Mouse (Mus musculus) CH12.LX (cell line): ENCODE measurements around the gene 1700088E04Rik. TPM values are rescaled to one million over a fixed set of nuclear protein-coding genes. Genes with fewer than 3 reads are reported as not detected.

Experiments
- DNase-seq: peaks from one replicate; pipeline ENCODE4 v3.0.0-alpha.2; 2013; ENCODE audit errors: extremely low read depth
- H3K27ac ChIP-seq: 2 replicates; pipeline ENCODE4 v1.5.1; 2012; ENCODE audit warnings: low read depth, mild to moderate bottlenecking, control low read depth, moderate library complexity; ENCODE audit not compliant: insufficient read depth
- H3K27me3 ChIP-seq: replicated peaks from 2 replicates; pipeline ENCODE3; 2012; ENCODE audit warnings: inconsistent platforms
- H3K36me3 ChIP-seq, 2 experiments: replicated peaks in 1 of 2; 2 replicates each; pipeline versions ENCODE3 to v1.6.1; 2012; ENCODE audit warnings: inconsistent platforms in 1 of 2, low read length in 1 of 2, mild to moderate bottlenecking in 1 of 2, mixed read lengths in 1 of 2, moderate library complexity in 1 of 2; ENCODE audit not compliant: control insufficient read depth in 1 of 2, insufficient read depth in 1 of 2
- H3K4me1 ChIP-seq, 2 experiments: 2 replicates each; pipeline ENCODE4 v1.6.1; 2012; ENCODE audit warnings: inconsistent platforms in 1 of 2, moderate library complexity in 1 of 2; ENCODE audit not compliant: insufficient read depth in 2 of 2, control insufficient read depth in 1 of 2
- H3K4me2 ChIP-seq: 2 replicates; pipeline ENCODE4 v1.6.1; 2012; ENCODE audit warnings: low read depth, mild to moderate bottlenecking, control low read depth; ENCODE audit not compliant: poor library complexity, insufficient read depth, severe bottlenecking
- H3K4me3 ChIP-seq, 3 experiments: fragments of 150-350 bp in 1 of 3; sonication (generic) in 1 of 3; replicated peaks in 1 of 3; 2 replicates each; pipeline versions ENCODE3 to v1.5.1; 2011 to 2012; ENCODE audit warnings: low read depth in 2 of 3, low read length in 2 of 3, mild to moderate bottlenecking in 2 of 3, moderate library complexity in 2 of 3, control low read depth in 1 of 3, improper control_type of control experiment in 1 of 3, inconsistent platforms in 1 of 3, mixed read lengths in 1 of 3; ENCODE audit not compliant: poor library complexity in 1 of 3
- H3K79me2 ChIP-seq: replicated peaks from 2 replicates; pipeline ENCODE4 v1.6.1; 2012; ENCODE audit warnings: mild to moderate bottlenecking, moderate library complexity; ENCODE audit not compliant: control insufficient read depth, poor library complexity, insufficient read depth, severe bottlenecking; ENCODE audit errors: extremely low read depth
- H3K9ac ChIP-seq: 2 replicates; pipeline ENCODE4 v1.6.1; 2012; ENCODE audit warnings: low read depth, mild to moderate bottlenecking, control low read depth, moderate library complexity; ENCODE audit not compliant: insufficient read depth
- H3K9me3 ChIP-seq: replicated peaks from 2 replicates; pipeline ENCODE3; 2012; ENCODE audit warnings: low read length, inconsistent platforms, mixed read lengths
- CHD1 ChIP-seq: IDR thresholded peaks from 2 replicates; pipeline ENCODE4 v1.6.1; 2012; ENCODE audit warnings: low read depth, low read length, improper control_type of control experiment, inconsistent platforms
- CTCF ChIP-seq, 2 experiments: IDR thresholded peaks in 1 of 2; conservative IDR thresholded peaks in 1 of 2; 2 replicates each; pipeline ENCODE4 v1.5.1; 2011 to 2012; ENCODE audit warnings: low read depth in 2 of 2, low read length in 2 of 2, improper control_type of control experiment in 1 of 2, inconsistent platforms in 1 of 2, mild to moderate bottlenecking in 1 of 2, moderate library complexity in 1 of 2
- E2F4 ChIP-seq: IDR thresholded peaks from 2 replicates; pipeline ENCODE4 v1.6.1; 2011; ENCODE audit warnings: low read depth, low read length, improper control_type of control experiment; ENCODE audit not compliant: insufficient replicate concordance
- ELF1 ChIP-seq: IDR thresholded peaks from 2 replicates; pipeline ENCODE4 v1.6.1; 2014; ENCODE audit warnings: low read depth, mild to moderate bottlenecking, inconsistent platforms, low read length, improper control_type of control experiment
- ETS1 ChIP-seq: conservative IDR thresholded peaks from 2 replicates; pipeline ENCODE4 v1.6.1; 2012; ENCODE audit warnings: low read depth, mild to moderate bottlenecking, inconsistent platforms, low read length, improper control_type of control experiment, moderate library complexity
- GABPA ChIP-seq: IDR thresholded peaks from 2 replicates; pipeline ENCODE4 v1.6.1; 2012; ENCODE audit warnings: low read depth, low read length, improper control_type of control experiment, inconsistent platforms; ENCODE audit not compliant: insufficient replicate concordance
- IRF4 ChIP-seq: IDR thresholded peaks from 2 replicates; pipeline ENCODE4 v1.6.1; 2014; ENCODE audit warnings: low read depth, mild to moderate bottlenecking, inconsistent platforms, low read length, improper control_type of control experiment
- JUN ChIP-seq: IDR thresholded peaks from 2 replicates; pipeline ENCODE4 v1.6.1; 2011; ENCODE audit warnings: low read depth, mild to moderate bottlenecking, low read length, improper control_type of control experiment, moderate library complexity; ENCODE audit not compliant: insufficient read depth
- JUND ChIP-seq: conservative IDR thresholded peaks from 2 replicates; pipeline ENCODE4 v1.6.1; 2011; ENCODE audit warnings: low read depth, low read length, improper control_type of control experiment
- KAT2A ChIP-seq: IDR thresholded peaks from 2 replicates; pipeline ENCODE4 v1.6.1; 2012; ENCODE audit warnings: low read length, improper control_type of control experiment, inconsistent platforms; ENCODE audit not compliant: insufficient replicate concordance
- MAFK ChIP-seq: IDR thresholded peaks from 2 replicates; pipeline ENCODE4 v1.6.1; 2011; ENCODE audit warnings: low read length, improper control_type of control experiment; ENCODE audit not compliant: insufficient replicate concordance
- POLR2AphosphoS2 ChIP-seq: IDR thresholded peaks from 2 replicates; pipeline ENCODE4 v1.6.1; 2011; ENCODE audit warnings: low read depth, low read length, improper control_type of control experiment
- RAD21 ChIP-seq: IDR thresholded peaks from 2 replicates; pipeline ENCODE4 v1.6.1; 2011; ENCODE audit warnings: low read depth, mild to moderate bottlenecking, low read length, improper control_type of control experiment, moderate library complexity
- SIN3A ChIP-seq: IDR thresholded peaks from 2 replicates; pipeline ENCODE4 v1.6.1; 2012; ENCODE audit warnings: low read length, improper control_type of control experiment, inconsistent platforms
- SMC3 ChIP-seq: IDR thresholded peaks from 2 replicates; pipeline ENCODE4 v1.6.1; 2011; ENCODE audit warnings: low read depth, low read length, improper control_type of control experiment
- TBP ChIP-seq: conservative IDR thresholded peaks from 2 replicates; pipeline ENCODE4 v1.6.1; 2011; ENCODE audit warnings: low read depth, low read length, improper control_type of control experiment
- ZMIZ1 ChIP-seq: IDR thresholded peaks from 2 replicates; pipeline ENCODE4 v1.6.1; 2012; ENCODE audit warnings: low read depth, mild to moderate bottlenecking, inconsistent platforms, low read length, improper control_type of control experiment
- dilution Hi-C: fragments of 300-500 bp; cut with MboI; formaldehyde crosslinking; loops from 2 replicates; pipeline ENCODE4 v1.14.3; 2020; ENCODE audit warnings: low sequenced_read_pairs; ENCODE audit not compliant: extremely low pct_unique_long_range_greater_than_20kb, extremely low pct_ligation_motif_present
- in situ Hi-C: fragments of 300-500 bp; cut with MboI; formaldehyde crosslinking; loops from 3 replicates; pipeline ENCODE4 v1.14.3; 2019; ENCODE audit warnings: low sequenced_read_pairs, low pct_ligation_motif_present, low pct_unique_long_range_greater_than_20kb, mixed read lengths
- polyA plus RNA-seq: library from polyadenylated mRNA; unstranded; fragments of >175 nt; gene quantifications from 2 replicates; pipeline ENCODE4 v1.2.1, GENCODE M21; 2012; ENCODE audit warnings: low read depth; ENCODE audit not compliant: insufficient read length
- total RNA-seq, 2 experiments: library from RNA; depleted of rRNA; stranded (reverse); fragments of 300-350 nt in 1 of 2; fragments of >200 nt in 1 of 2; gene quantifications; 2 replicates each; pipeline ENCODE4 v1.2.3; 2012 to 2014

1700088E04Rik gene
- total and polyA plus RNA-seq, 3 experiments, result 1.0 to 4.2 (median 2.1) TPM

DNA sequence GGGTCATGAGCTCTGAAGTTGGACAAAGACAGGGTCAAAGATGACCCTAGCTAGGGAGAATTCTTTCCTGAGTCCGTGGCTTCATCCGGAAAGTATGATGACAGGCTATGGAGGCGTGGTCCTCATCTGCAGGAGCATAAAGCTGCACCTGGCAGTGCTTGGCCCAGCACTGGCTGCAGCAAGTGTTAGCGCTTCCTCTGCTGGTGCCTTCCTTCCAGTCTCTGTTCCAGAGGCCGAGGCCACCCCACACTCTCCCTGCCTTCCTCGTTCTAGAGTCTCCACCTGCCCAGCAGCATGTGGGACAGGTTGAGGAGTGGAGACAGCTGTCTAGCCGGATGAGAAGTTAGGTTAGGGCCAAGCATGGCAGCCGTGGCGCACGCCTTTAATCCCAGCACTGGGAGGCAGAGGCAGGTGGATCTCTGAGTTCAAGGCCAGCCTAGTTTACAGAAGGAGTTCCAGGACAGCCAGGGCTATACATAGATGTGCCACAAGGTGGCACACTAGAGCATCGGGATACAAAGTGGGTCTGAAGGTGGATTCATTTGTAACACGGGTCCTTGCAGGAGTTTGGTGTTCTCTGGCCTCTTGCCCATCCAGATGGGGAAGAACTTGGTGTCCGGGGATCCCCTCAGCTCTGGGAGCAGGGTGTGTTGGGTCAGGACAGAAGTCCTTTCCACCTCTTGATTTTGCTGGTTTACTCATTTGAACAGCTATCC lies 14.7 kb downstream of the 1700088E04Rik start:
- H3K4me3 ChIP-seq, result no peak overlapping the region
- in situ Hi-C loops (no loop called here), dilution Hi-C loops (no loop called here)
- H3K9me3 ChIP-seq, result peaks cover 11% of the 10 kb centered on the region
- peak; percentile 43 for DNase-seq
- H3K27ac ChIP-seq, result no peak overlapping the region
- no peaks in the 10 kb centered on the region for H3K27me3 ChIP-seq
- H3K9ac ChIP-seq, result no peak overlapping the region
- H3K4me2 ChIP-seq, result no peak overlapping the region
- H3K79me2 ChIP-seq, result no peaks in the 10 kb centered on the region
- no peak for TF ChIP-seq ETS1
- no peak for TF ChIP-seq TBP
- TF ChIP-seq KAT2A, result no peak
- TF ChIP-seq RAD21, result no peak; the same call in 1 of the 2 replicates
- peak; percentile 43 for TF ChIP-seq SMC3
- no peak for TF ChIP-seq POLR2AphosphoS2
- TF ChIP-seq GABPA, result no peak
- TF ChIP-seq E2F4, result no peak
- no peak for TF ChIP-seq IRF4
- no peak for TF ChIP-seq MAFK
- no peak for TF ChIP-seq JUN
- peak; percentile 66 to 78 for TF ChIP-seq CTCF (conservative IDR thresholded peaks at IDR 0.05 in 1 of 2, IDR thresholded peaks at IDR 0.05 in 1 of 2; ENCODE audit: low read depth in 2 of 2, low read length in 2 of 2)
- no peak for TF ChIP-seq CHD1
- no peak for TF ChIP-seq JUND
- TF ChIP-seq SIN3A, result no peak
- H3K36me3 ChIP-seq, result peaks cover 86 to 98% of the 10 kb centered on the region in 2 experiments
- H3K4me1 ChIP-seq, result no peaks in the 10 kb centered on the region

DNA sequence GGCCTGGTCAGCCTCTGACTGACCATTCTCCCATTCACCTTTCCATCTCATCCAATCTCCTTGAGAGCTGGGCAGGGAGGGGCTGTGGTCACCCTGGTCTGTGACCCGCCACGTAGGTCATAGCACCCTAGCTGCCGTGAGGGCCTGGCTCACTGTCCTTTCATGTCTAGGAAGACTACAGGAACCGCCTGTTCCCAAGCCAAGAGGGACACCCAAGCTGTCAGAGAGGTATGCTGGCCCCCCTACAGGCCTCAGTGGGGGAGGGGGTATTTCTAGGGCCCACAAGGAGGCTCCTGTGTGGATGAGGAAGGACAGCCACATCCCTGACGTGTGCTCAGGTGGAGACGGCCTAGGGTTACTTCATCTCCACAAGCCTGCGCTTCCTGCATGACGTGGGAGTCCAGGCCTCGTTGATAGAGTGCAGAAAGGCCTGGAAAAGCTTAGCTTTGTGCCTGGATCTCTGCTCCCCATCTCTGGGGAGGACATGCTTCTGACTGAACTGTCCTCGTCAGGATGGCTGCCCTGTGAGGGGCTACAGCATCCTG lies 16.6 kb downstream of the 1700088E04Rik start:
- H3K27me3 ChIP-seq, result no peaks in the 10 kb centered on the region
- in situ Hi-C loops (no loop called here), dilution Hi-C loops (no loop called here)
- H3K4me1 ChIP-seq, result no peaks in the 10 kb centered on the region
- H3K27ac ChIP-seq, result no peak overlapping the region
- no peak for TF ChIP-seq ZMIZ1
- no peak for TF ChIP-seq GABPA
- no peak for TF ChIP-seq ELF1
- TF ChIP-seq JUN, result no peak
- no peak for DNase-seq
- no peak overlapping the region for H3K4me3 ChIP-seq
- H3K9ac ChIP-seq, result no peak overlapping the region
- no peaks in the 10 kb centered on the region for H3K79me2 ChIP-seq
- H3K9me3 ChIP-seq, result peaks cover 11% of the 10 kb centered on the region
- H3K36me3 ChIP-seq, result peaks cover 78 to 98% of the 10 kb centered on the region in 2 experiments
- H3K4me2 ChIP-seq, result no peak overlapping the region
